ENCODE assay signal across 10 mouse cellular contexts in the genomic region with DNA sequence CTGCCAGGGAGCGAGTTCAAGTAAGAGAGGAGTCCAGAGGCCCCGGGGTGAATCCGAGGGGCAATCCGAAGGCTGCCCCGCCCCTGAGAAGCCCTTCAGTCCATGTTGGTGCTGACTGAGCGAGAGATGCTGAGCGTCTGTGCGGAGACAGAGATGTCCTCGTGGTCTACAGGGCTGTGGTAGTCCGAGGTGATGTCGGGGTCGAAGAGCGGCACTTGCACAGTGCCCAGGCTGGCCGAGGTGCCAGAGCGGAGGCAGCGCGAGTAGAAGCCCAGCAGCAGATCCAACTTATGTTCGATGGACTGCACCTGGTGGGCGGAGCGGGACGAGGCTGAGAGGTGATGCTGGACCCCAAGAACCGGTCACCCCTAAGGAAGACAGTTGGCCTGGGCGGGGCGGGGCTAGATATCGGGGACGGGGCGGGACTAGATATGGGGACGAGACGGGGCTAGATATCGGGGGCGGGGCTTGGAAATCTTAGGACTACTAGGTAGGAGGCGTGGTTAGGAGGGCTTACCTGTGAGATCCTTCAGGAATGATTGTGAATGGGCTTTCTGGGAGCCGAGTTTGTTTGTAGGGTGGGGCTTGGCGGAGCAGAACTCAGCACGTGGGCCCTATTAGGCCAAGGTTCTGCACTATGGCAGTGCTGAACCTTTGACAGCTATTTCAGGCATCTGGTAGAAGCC. TPM values are rescaled to one million over a fixed set of nuclear protein-coding genes. Genes with fewer than 3 reads are reported as not detected.
DNase-seq lines count a peak whose midpoint lies in the region; ATAC-seq and TF ChIP-seq lines count a peak whose summit lies in the region.
"Had no signal": no experiment of that assay in that cellular context is flagged by ENCODE, and none has a peak within 500 bp of the region (broad histone marks: within the 10 kb centered on the region; RNA-seq: fewer than 3 reads in every experiment).

No protein-coding gene starts in this region.

- no peak overlapping the region for H3K4me3 ChIP-seq in kidney, postnatal 0 days (replicated peaks; ENCODE audit: low read depth, low read length)
- no peak overlapping the region for H3K4me3 ChIP-seq in embryonic facial prominence, embryonic 15.5 days (replicated peaks)
- no peak overlapping the region for H3K4me3 ChIP-seq in limb, embryonic 12.5 days (replicated peaks)
- no peak overlapping the region for H3K4me3 ChIP-seq in neural tube, embryonic 15.5 days (replicated peaks)

- H3K36me3 ChIP-seq in kidney, postnatal 0 days (ENCODE audit: insufficient read depth, low read length): no peaks in the 10 kb centered on the region
- no peaks in the 10 kb centered on the region for H3K36me3 ChIP-seq in embryonic facial prominence, embryonic 15.5 days
- peaks cover 15% of the 10 kb centered on the region; the same call in 1 of the 2 replicates for H3K36me3 ChIP-seq in limb, embryonic 12.5 days
- no peaks in the 10 kb centered on the region for H3K36me3 ChIP-seq in neural tube, embryonic 15.5 days

- no peak for TF ChIP-seq CTCF in kidney, postnatal 0 days (IDR thresholded peaks at IDR 0.05; ENCODE audit: low read depth)

- no peaks in the 10 kb centered on the region for H3K27me3 ChIP-seq in kidney, postnatal 0 days (ENCODE audit: insufficient read depth, low read length)
- peaks cover 18% of the 10 kb centered on the region for H3K27me3 ChIP-seq in embryonic facial prominence, embryonic 15.5 days
- H3K27me3 ChIP-seq in limb, embryonic 12.5 days: peaks cover 57% of the 10 kb centered on the region
- H3K27me3 ChIP-seq in neural tube, embryonic 15.5 days (replicated peaks): peaks cover 29% of the 10 kb centered on the region

- 0 out of 2 replicates have a peak, but pooled peaks have one; percentile 5 for ATAC-seq in kidney, postnatal 0 days (replicated peaks; ENCODE audit: low FRiP score, low read depth)
- ATAC-seq in embryonic facial prominence, embryonic 15.5 days (ENCODE audit: insufficient number of reproducible peaks, low FRiP score, low TSS enrichment, low read depth): no peak
- 0 out of 2 replicates have a peak, but pooled peaks have one; percentile 33 for ATAC-seq in limb, embryonic 12.5 days (ENCODE audit: insufficient number of reproducible peaks, insufficient read depth, low FRiP score, low TSS enrichment, low read depth)
- ATAC-seq in neural tube, embryonic 15.5 days (ENCODE audit: low FRiP score): no peak

- no peaks in the 10 kb centered on the region for H3K9me3 ChIP-seq in kidney, postnatal 0 days (replicated peaks; ENCODE audit: low read length)
- H3K9me3 ChIP-seq in embryonic facial prominence, embryonic 15.5 days (replicated peaks): no peaks in the 10 kb centered on the region
- H3K9me3 ChIP-seq in limb, embryonic 12.5 days: no peaks in the 10 kb centered on the region
- no peaks in the 10 kb centered on the region for H3K9me3 ChIP-seq in neural tube, embryonic 15.5 days (replicated peaks)

- no peaks in the 10 kb centered on the region for H3K4me1 ChIP-seq in kidney, postnatal 0 days (replicated peaks; ENCODE audit: insufficient read depth, low read length)
- H3K4me1 ChIP-seq in embryonic facial prominence, embryonic 15.5 days: no peaks in the 10 kb centered on the region
- H3K4me1 ChIP-seq in limb, embryonic 12.5 days (replicated peaks): peaks cover 5% of the 10 kb centered on the region; the same call in 1 of the 2 replicates
- peaks cover 6% of the 10 kb centered on the region; the same call in 1 of the 2 replicates for H3K4me1 ChIP-seq in neural tube, embryonic 15.5 days

- no peak for DNase-seq in kidney, postnatal 0 days (ENCODE audit: low spot score)
- DNase-seq in kidney, adult 18-20 months: no peak
- no peak for DNase-seq in left cerebral cortex, adult 18-20 months (ENCODE audit: low spot score in 2 of 2)
- DNase-seq in gastrocnemius, postnatal 25 days: no peak
- DNase-seq in cerebellum, adult 9-11 months: no peak
- DNase-seq: heart, adult 18-20 months had no signal

- 17% methylated on average over 35 of the region's 35 CpGs for WGBS in kidney, postnatal 0 days
- 22% methylated on average over 35 of the region's 35 CpGs for WGBS in embryonic facial prominence, embryonic 15.5 days
- WGBS in limb, embryonic 12.5 days: 13% methylated on average over 35 of the region's 35 CpGs
- 21% methylated on average over 35 of the region's 35 CpGs for WGBS in neural tube, embryonic 15.5 days

- peak overlapping the region; percentile 28 for H3K4me2 ChIP-seq in kidney, postnatal 0 days (ENCODE audit: low read length)
- peak overlapping the region; percentile 19 for H3K4me2 ChIP-seq in embryonic facial prominence, embryonic 15.5 days (replicated peaks)
- H3K4me2 ChIP-seq in limb, embryonic 12.5 days: peak overlapping the region; percentile 31
- peak overlapping the region; percentile 33 for H3K4me2 ChIP-seq in neural tube, embryonic 15.5 days

- no peak overlapping the region for H3K9ac ChIP-seq in kidney, postnatal 0 days (ENCODE audit: low read depth, low read length)
- H3K9ac ChIP-seq in embryonic facial prominence, embryonic 15.5 days: no peak overlapping the region
- H3K9ac ChIP-seq in limb, embryonic 12.5 days (replicated peaks): no peak overlapping the region
- H3K9ac ChIP-seq in neural tube, embryonic 15.5 days (replicated peaks): no peak overlapping the region

- no peak overlapping the region for H3K27ac ChIP-seq in kidney, postnatal 0 days
- no peak overlapping the region for H3K27ac ChIP-seq in embryonic facial prominence, embryonic 15.5 days (replicated peaks)
- H3K27ac ChIP-seq in limb, embryonic 12.5 days: no peak overlapping the region
- H3K27ac ChIP-seq in neural tube, embryonic 15.5 days (replicated peaks): no peak overlapping the region
- H3K27ac ChIP-seq: macrophage had no signal

RNA-seq across cellular contexts. Expression of a gene that starts 31.6 kb away (rescaled TPM):
- 17.5 and 17.9 TPM in 2 replicates for polyA plus RNA-seq in kidney, postnatal 0 days (2015; fragmentation: Nextera tagmentation; extraction: Ambion mirVana)
- polyA plus RNA-seq in embryonic facial prominence, embryonic 15.5 days (2015; fragmentation: Nextera tagmentation; extraction: Ambion mirVana): 5.6 and 6.8 TPM in 2 replicates
- 6.0 and 6.8 TPM in 2 replicates for polyA plus RNA-seq in limb, embryonic 12.5 days (2016; fragmentation: Nextera tagmentation; extraction: Ambion mirVana)
- polyA plus RNA-seq in neural tube, embryonic 15.5 days (2015; fragmentation: Nextera tagmentation; extraction: Ambion mirVana): 1.4 and 2.1 TPM in 2 replicates
- total RNA-seq in left cerebral cortex, adult 18-20 months (2021): 10 to 100 TPM; 13.1 to 16.5 TPM
- total RNA-seq in gastrocnemius, postnatal 25 days (2021): 10 to 100 TPM; 15.0 to 32.1 TPM
- polyA plus RNA-seq: macrophage had no signal

RNA-seq across cellular contexts. Expression of a gene that starts 50.5 kb away (rescaled TPM):
- polyA plus RNA-seq in kidney, postnatal 0 days (2015; fragmentation: Nextera tagmentation; extraction: Ambion mirVana): 0.52 and 0.67 TPM in 2 replicates
- 5.1 and 5.5 TPM in 2 replicates for polyA plus RNA-seq in embryonic facial prominence, embryonic 15.5 days (2015; fragmentation: Nextera tagmentation; extraction: Ambion mirVana)
- polyA plus RNA-seq in limb, embryonic 12.5 days (2016; fragmentation: Nextera tagmentation; extraction: Ambion mirVana): 6.2 and 7.3 TPM in 2 replicates
- polyA plus RNA-seq in neural tube, embryonic 15.5 days (2015; fragmentation: Nextera tagmentation; extraction: Ambion mirVana): 5.8 and 6.7 TPM in 2 replicates
- total RNA-seq in left cerebral cortex, adult 18-20 months (2021): 1 to 10 TPM; 9.1 TPM
- total RNA-seq in gastrocnemius, postnatal 25 days (2021): 10 to 100 TPM; 15.9 to 18.0 TPM
- polyA plus RNA-seq: macrophage had no signal

Comparison
In these comparisons a context has a peak if more than half of its experiments do, and no peak if none do; other contexts are left out.
1. ATAC-seq: peak in kidney, postnatal 0 days (single experiment) and limb, embryonic 12.5 days (single experiment); none in embryonic facial prominence, embryonic 15.5 days (single experiment) and neural tube, embryonic 15.5 days (single experiment).
2. Peak in every context shown above with its lines, with median percentiles within 50 percentile points of each other: H3K4me2 ChIP-seq.